Mouse (Mus musculus) urinary bladder, postnatal 14 days (tissue): ENCODE data around the gene Cntrob.

Experiments used
- DNase-seq: peaks from one replicate; pipeline ENCODE4 v3.0.0; 2021; ENCODE audit warnings: low spot score

Gene Cntrob

DNA sequence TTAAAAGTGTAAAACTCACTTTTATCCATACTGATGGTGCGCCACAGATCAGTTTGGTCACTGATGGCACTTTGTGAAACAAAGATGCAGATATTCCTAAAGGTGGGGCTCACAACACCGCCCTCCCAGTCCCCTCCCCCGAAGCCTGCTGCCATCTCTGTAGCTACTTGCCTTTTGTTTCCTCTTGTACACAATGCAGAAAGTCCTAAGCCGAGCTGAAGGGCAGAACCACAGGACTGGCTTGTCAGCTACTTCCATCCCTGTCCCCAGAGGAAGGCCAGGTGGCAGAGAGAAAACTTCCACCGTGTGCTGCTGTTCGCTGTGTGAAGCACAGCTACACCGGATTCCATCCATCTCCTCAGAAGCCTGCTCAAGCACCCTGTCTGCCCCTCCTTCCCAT, 25.3 kb downstream of the Cntrob start:
- no peak for DNase-seq

DNA sequence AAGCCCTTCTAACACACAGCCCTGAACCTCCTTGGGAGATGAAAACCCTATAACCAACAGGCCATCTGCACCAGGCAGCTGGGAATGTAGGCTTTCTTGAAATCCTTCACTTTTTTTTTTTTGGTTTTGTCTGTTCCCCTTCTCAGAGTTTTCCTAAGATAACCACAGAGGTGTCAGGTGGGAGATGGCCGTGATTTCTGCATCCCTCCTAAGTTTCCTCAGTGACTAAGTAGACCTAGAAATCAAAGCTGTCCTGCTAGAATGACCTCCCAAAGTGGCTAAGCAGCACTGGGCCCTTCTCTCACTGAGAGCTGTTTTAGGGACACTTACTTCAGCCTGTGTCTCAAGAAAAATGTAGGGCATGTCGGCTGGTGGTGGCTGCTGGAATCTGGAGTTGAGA, 25.8 kb downstream of the Cntrob start:
- DNase-seq, result no peak

DNA sequence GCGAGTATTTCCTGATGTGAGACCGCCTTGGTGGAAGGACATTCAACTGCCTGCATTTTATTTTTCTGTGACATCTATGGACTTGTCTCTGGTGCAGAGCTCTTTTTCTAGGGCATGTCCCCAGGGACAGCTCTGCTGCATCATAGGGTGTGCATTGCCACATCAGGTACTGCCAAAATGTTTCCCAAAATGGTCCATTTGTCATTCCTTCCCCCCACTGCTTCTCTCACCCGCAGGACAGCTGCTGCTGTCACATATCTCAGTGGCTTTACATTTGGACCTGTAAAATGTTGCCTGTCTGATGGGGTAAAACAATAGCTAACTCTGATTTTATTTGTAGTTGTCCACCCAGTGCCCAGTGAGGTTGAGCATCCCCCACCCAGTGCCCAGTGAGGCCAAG, 28.3 kb downstream of the Cntrob start:
- no peak for DNase-seq

DNA sequence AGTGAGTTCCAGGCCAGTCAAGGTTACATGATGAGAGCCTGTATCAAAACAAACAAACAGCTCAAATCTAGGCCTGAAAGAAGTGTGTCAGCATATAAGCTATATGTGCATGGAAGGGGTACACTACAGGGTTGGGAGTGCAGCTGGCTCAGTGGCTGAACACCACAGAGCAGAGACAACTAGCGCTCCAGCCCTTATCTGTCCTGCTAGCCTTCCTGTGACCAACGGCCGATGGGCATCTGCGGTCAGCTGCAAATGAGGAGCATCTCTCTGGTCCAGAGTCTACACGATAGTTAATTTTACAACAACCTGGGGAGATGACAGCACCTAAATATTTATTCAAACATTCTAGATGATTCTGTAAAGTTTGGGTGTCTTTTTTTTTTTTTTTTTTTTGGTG, 32.5 kb downstream of the Cntrob start:
- DNase-seq, result no peak

DNA sequence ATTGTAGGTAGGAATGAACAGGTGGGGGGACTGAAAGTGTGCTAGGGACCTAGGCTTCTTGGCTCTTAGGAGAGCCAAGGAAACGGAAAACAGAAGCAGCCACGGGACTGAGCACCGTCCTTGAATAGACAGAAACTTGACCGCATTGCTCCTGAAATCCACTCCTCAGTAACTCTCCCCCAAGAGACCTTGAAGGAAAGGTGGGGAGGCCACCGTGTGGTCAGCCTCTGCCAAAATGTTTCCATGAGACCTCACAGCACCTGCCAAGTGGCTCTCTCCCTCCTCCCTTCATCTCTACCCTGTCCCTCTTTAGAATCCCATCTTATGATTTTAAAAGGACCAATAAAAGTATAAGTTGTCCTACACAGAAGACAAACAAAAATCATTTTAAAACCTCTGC, 46.3 kb downstream of the Cntrob start:
- no peak for DNase-seq

DNA sequence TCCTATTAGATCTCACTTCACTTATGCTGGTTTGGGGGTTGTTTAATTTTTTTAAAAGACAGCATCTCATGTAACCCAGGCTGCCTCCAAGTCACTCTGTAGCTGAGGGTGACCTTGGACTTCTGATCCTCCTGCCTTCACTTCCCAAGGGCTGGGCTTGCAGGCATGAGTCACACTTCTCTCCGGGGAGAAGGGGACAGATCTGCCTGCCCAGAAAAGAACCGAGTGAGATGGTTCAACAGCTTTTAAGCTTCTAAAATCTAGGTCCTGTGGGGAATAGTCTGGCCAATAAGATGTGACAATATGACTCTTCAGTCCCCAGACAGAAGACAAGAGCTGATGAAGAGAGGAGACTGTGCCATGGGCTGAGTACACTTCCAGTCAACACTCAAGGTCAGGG, 47.5 kb downstream of the Cntrob start:
- DNase-seq, result no peak

DNA sequence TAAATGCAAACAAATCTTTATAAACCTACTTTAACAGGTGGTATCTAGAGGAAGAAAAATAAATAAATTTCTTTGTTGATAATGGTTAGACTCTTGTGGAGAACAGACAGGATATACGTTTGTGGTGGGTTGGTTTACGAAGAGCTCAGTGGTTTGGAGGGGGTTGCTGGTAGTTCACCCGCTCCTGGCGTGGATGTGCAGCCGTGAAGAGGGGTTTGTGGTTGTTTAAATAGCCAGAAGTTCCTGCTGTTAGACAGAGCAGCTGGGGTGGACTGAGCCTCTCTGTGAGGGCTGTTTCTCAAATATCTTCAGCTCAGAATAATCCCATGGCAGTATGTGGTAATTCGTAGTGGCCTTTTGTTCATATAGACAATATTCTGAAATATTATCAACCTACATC, 47.9 kb downstream of the Cntrob start:
- DNase-seq, result no peak

DNA sequence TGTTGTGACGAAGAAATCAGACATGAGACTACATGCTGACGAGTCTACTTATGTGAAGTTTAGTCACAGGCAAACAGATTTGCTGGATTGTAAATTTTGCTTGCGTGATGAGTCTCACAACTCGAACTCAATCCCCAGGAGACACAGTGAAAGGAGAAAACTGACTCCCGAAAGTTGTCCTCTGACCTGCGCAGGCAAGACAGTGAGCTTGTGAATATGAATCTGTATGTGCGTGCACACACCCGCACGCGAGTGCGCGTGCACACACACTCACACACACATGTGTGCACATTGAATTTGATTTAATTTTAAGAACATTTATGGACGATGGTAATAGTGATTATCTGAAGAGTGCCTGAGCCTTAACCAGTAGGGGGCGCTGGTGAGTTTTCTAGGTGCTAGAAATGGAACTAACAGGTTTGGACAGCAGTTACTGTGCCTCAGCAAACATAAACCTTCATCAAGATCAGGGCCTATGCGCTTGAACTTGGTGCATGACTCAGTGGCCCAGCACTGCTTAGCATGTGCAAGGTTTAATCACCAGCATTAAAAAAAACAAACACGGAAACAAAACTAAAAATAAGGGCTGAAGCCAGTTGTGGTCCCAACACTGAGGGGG, 51.3 kb downstream of the Cntrob start:
- DNase-seq, result peak; percentile 89

DNA sequence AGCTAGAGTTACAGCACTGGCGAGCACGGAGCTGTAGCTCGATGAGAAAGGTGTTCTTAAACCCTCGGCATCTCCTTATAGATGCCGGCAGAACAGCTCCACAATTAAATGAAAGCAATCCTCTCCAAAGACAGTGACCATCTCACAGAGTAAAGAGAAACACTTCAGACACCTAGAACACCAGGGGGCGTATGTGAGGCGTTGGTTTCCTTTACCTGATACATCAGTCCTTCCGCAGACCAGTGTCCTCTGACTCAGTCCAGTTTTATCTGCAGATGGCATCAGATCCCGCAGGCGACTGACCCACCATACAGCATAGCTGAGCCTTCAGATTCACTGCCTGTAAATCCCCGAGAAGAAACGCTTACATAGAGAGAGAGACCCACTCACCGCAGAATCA, 54.0 kb downstream of the Cntrob start:
- peak; percentile 85 for DNase-seq

DNA sequence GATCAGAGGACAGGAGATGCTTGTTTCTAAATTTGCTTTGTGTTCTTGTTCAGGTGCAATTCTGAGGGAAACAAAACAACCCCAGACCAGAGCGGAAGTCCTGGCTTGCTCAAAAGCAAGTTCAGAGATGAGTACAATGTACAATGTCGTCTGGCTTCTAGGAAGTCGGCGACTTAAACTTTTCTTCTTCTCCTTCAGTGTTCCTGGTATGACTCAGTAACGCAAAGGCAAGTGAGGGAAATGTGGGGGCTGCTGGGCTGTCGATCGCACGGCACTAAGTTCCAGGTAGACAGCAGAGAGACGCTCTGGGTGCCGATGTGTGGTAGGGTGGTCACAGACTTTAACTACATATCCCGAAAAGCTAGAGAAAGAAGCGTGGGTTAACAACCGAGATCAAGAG, 55.5 kb downstream of the Cntrob start:
- DNase-seq, result no peak

DNA sequence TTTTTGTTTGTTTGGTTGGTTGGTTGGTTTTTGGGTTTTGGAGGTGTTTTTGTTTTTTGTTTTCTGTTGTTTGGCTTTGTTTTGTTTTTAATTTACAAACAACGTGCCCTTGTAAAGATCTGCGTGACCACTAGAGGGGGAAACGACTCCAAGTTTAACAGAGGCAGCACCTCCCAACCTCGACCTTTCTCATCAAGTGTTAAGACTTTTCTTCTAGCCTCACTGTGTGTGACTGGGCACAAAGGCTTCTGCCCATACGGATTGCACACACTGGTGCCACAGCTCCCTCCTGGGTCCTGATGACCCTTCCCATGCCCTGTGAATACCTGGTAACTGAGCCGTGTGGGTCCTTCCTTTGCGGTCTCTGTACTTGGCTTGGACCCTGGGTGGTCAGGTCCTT, 56.2 kb downstream of the Cntrob start:
- no peak for DNase-seq

DNA sequence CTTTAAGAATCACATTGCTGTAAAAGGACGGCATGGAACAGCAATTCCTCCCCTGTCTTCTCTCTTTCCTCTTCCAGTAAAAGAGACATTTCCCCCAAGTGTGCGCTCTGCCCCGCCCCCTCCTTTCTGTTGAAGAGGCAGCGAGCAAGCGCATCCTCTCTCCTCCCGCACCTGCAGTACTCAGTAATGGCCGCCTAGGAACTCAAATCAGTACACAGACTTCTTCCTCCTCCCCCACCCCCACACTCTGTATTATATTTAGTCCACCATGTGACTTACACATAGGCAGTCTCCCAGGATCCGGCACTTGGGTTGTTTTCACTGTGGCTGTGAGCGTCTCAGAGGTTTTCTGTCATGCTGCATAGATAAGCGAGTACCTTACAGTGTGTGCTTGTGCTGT, 57.3 kb downstream of the Cntrob start:
- no peak for DNase-seq

DNA sequence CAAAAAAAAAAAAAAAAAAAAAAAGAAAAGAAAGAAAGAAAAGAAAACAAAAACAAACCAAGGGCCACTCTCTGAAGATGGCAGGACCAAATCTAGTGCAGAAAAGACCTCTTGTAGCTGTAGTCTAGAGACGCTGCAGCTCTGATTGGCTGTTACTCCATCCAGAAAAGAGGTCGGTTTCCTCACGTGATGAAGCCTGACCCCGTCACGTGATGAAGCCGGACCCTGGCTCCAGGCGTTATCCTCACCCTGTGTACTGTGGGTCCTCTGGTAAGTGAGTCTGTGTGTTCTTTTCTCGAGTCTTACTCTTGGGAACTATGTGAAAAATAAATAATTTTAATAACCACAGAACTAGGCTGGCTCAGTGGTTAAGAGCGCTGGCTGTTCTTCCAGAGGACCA, 58.2 kb downstream of the Cntrob start:
- DNase-seq, result no peak

DNA sequence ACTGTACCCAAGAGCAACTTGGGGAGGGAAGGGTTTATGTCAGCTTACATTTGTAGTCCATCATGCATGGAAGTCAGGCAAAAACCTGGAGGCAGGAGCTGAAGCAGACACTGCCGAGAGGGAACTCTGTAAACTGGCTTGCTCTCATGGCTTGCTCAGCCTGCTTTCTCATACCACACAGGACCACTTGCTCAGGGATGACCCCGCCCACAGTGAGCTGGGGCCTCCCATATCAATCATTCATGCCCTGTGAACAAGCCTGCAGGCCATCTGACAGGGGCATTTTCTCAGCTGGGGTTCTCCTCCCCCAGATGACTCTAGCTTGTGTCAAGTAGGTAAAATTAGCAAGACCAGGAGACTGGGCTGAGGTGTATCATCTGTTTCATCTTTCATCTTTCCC, 59.3 kb downstream of the Cntrob start:
- DNase-seq, result no peak

DNA sequence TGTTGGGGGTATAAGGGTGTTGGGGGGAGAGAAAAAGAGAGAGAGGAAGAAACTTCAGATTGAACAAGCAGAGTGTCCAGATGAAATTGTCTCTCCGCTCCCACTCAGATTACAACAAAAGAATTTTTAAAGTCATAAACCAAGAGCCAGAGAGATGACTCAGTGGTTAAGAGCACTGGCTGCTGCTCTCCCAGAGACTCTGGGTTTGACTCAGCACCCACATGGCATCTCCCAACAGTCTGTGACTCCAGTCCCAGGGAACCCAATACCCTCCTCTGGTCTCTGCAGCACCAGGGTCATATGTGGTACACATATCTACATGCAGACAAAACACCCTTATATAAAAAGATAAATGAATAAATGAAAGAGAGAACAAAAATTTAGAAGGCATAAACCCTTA, 63.5 kb downstream of the Cntrob start:
- no peak for DNase-seq

DNA sequence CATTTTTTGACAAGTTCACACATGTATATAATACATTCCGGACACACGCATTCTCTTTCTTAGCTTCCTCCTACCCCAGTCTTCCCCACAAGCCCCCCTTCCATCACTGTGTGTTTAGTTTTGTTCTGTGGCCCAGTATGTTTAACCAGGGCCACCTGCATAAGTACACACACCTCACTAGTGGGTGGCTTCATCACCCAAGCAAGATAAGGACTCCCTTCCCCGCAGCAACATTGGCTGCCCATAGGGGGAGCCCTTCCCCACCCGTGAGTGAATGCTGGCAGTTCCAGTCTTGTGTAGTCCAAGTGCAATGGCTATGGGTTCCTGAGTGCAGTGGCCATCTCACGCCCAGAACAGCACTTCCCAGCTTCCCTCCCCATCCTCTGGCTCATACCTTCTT, 65.3 kb downstream of the Cntrob start:
- DNase-seq, result peak; percentile 43

DNA sequence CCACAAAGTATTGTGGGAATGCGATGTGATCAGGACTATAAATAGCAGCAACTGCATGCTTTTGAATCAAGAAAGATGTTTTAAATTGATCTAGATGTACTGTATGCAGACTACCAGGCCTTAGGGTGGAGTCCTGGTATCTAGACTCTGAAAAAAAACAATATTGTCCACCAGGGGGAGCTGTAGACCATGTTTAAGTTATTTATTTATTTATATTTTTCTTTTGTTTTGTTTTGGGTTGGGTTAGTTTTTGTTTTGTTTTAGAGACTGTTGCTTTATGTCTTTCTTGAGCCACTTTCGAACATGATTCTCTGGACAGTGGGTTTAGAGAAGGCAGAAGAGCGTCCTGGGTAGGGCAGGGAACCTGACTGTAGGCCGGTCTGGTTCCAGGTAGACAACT, 65.8 kb downstream of the Cntrob start:
- no peak for DNase-seq

DNA sequence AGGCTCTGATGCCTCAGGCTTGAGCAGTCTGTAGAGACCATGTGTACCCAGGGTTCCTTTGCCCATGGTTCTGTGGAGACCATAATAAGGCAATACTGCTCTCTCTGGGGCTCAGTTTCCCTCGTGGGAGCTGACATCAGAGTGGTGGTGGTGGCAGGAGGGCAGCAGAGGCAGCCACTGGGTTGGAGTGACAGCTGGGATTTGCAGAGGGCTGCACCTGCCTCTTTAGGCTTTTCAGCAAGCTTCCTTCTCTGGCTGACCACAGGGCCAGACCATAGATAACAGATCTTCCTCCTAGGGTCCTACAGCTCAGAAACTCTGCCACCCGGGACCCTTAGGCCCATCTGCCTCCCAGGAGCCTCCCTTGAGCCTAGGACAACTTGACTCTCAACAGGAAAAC, 66.5 kb downstream of the Cntrob start:
- DNase-seq, result no peak

DNA sequence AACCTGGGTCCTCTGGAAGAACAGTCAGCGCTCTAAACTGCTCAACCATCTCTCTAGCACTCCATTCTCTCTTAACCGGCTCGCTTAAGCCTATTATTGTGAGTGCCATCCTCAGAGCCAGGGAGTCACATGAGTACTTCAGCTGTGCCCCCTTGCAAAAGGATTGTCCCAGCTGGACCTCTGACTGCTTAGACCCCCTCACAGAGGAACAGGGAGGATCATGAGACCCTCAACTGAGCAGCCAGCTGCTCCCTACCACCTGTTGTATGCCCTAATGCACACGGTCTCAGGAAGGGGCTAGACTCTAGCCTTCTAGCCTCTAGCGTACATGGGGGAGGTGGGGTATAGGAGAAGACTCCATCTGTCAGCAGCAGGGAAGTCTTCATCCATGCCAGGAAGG, 68.8 kb downstream of the Cntrob start:
- no peak for DNase-seq

DNA sequence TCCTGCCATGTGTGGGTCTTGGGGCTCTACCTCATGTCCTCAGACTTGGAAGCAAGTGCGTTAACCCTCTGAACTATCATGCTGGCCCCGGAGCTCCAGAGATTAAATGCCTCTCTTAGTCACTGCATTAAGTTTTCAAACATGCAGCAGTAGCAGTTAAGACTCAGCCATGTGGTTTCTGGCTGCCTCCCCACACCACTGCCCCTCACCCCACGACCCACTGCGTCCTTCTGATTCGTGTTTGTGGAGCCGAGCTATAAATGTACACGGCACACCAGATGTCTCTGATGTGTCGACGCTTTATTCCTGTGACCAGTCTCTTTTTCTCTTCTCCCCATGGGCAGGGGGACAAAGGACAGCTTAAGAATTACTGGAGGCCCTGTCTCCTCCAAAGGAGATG, 70.4 kb downstream of the Cntrob start:
- no peak for DNase-seq

DNA sequence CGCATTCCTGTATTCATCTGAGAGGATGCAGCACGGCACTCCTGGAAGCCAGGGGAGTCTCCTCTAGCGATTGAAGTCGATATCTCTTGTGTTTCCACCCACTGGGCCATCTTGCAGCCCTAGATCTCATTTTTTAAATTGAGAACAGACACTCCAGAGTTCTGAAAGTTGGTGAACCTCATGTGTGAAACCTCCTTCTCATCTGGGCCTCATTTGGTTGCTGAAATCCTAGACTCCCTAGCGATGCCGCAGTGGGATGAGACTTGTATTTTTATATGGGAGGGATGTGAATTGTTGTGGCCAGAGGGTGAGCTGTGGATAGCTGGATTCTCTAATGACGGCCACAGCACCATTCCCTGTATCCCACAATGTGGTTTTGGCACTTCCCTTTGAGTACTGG, 71.6 kb downstream of the Cntrob start:
- no peak for DNase-seq

DNA sequence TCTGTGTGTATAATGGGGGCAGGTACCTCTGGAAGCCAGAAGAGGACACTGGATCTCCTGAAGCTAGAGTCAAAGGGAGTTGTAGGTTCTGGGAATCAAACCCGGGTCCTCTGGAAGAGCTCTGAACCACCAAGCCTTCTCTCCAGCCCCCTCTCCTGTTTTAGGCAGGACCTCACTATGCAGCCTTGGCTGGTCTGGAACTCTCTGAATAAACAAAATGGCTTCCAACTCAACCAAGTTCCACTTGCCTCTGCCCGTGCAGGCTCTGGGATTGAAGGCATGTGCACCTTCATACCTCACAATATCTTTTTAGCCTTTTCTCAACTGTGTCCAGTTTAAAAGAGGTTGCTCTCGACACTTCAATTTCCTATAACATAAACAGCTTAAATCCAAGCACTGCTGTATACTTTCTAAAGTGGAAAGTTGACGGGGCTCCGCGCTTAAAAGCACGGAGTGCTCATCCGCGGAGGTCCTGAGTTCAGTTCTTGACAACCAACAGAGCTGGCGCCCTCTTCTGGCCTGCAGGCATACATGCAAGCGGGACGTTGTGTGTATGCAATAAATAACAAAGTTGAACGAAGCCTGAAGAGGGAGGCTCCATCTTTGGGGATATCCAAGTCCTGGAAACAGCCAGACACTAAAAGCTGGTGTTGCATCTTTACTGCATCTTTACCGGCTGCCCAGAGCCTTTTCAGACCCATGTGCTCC, 72.3 kb downstream of the Cntrob start:
- DNase-seq, result no peak

DNA sequence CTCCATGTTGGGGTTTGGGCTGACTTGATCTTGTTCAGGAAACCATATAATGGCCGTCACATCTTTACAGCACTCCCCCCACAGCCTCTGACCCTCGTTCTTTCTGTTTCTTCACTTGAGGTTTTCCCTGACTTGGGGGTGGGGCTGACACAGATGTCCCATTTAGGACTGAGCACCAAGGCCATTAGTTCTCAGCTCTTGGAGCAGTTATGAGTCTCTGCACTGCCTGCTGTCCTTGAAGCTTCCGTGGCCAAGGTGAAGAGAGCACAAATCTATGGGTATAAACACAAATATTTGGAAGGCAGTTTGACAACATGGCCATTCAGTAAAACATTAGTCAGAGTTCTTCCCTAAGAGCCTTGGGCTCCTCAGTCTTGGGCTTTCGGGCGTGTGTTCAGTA, 73.5 kb downstream of the Cntrob start:
- DNase-seq, result no peak
